Mouse (Mus musculus) megakaryocyte, embryonic 14.5 days (primary cell): ENCODE results near the gene Icam5.

Experiments used
- FLI1 ChIP-seq: IDR thresholded peaks from 2 replicates; pipeline ENCODE4 v1.6.1; 2012; ENCODE audit warnings: low read length, inconsistent platforms, mixed read lengths
- GATA1 ChIP-seq: IDR thresholded peaks from 3 replicates; pipeline ENCODE4 v1.6.1; 2012; ENCODE audit warnings: mixed read lengths, low read length, inconsistent platforms, borderline replicate concordance

GRCm38 (mm10) chr9:20993165-20993898 lies 38.5 kb upstream of the Icam5 start:
- no peak for TF ChIP-seq GATA1
- no peak for TF ChIP-seq FLI1
